Mouse (Mus musculus): ENCODE results near the gene 1110032A03Rik.
A peak's percentile ranks its signal among the peaks of the same experiment; 100 is the strongest.

- TF ChIP-seq EP300 (IDR thresholded peaks at IDR 0.05; ENCODE audit: low read depth in 1 of 2, low read length in 2 of 2) (no peak), CHD2 (IDR thresholded peaks at IDR 0.05; ENCODE audit: low read length) (no peak), TAL1 (IDR thresholded peaks at IDR 0.05; ENCODE audit: low read length) (no peak), NELFE (IDR thresholded peaks at IDR 0.05; ENCODE audit: low read depth, low read length) (no peak), MAX (IDR thresholded peaks at IDR 0.05; ENCODE audit: low read length) (no peak), ZKSCAN1 (IDR thresholded peaks at IDR 0.05; ENCODE audit: low read depth, low read length) (no peak), USF1 (IDR thresholded peaks at IDR 0.05; ENCODE audit: low read depth, low read length) (no peak), POLR2A (IDR thresholded peaks at IDR 0.05; ENCODE audit: control insufficient read depth in 1 of 2, insufficient read depth in 1 of 2, low read depth in 1 of 2, low read length in 2 of 2, poor library complexity in 1 of 2) (no peak), GATA1 (IDR thresholded peaks at IDR 0.05; ENCODE audit: low read depth, low read length) (no peak), MAZ (IDR thresholded peaks at IDR 0.05; ENCODE audit: low read depth, low read length) (no peak), CTCF (IDR thresholded peaks at IDR 0.05 in 2 of 3, conservative IDR thresholded peaks at IDR 0.05 in 1 of 3; ENCODE audit: control insufficient read depth in 1 of 3, insufficient read depth in 1 of 3, low read depth in 2 of 3, low read length in 3 of 3, poor library complexity in 1 of 3, severe bottlenecking in 1 of 3) (peak; percentile 68 to 74 (median 69)), RCOR1 (IDR thresholded peaks at IDR 0.05; ENCODE audit: low read depth, low read length) (no peak), ELF1 (IDR thresholded peaks at IDR 0.05; ENCODE audit: low read depth, low read length) (no peak), GABPA (IDR thresholded peaks at IDR 0.05; ENCODE audit: low read depth, low read length) (no peak)
These were observed 25.7 kb upstream of the 1110032A03Rik start for GRCm38 (mm10) chr9:50800985-50801384.
